Mouse (Mus musculus) hindbrain, embryonic 10.5 days (tissue): ENCODE data around the gene Myh6. TPM values are rescaled to one million over a fixed set of nuclear protein-coding genes. Genes with fewer than 3 reads are reported as not detected.

Experiments
- DNase-seq: peaks from one replicate; pipeline ENCODE4 v3.0.0-alpha.2; 2017; ENCODE audit warnings: low spot score
- H3K27ac ChIP-seq: fragments of 300-500 bp; sonication (generic); 2 replicates; pipeline ENCODE4 v1.5.1; 2016; ENCODE audit warnings: mild to moderate bottlenecking, moderate library complexity
- H3K27me3 ChIP-seq: fragments of 300-500 bp; sonication (generic); 2 replicates; pipeline ENCODE4 v1.6.1; 2016; ENCODE audit warnings: mild to moderate bottlenecking; ENCODE audit not compliant: poor library complexity, insufficient read depth, severe bottlenecking
- H3K36me3 ChIP-seq: fragments of 300-500 bp; sonication (generic); 2 replicates; pipeline ENCODE4 v1.6.1; 2016; ENCODE audit warnings: mild to moderate bottlenecking, moderate library complexity
- H3K4me1 ChIP-seq: fragments of 300-500 bp; sonication (generic); replicated peaks from 2 replicates; pipeline ENCODE4 v1.6.1; 2016; ENCODE audit warnings: mild to moderate bottlenecking
- H3K4me3 ChIP-seq: fragments of 300-500 bp; sonication (generic); 2 replicates; pipeline ENCODE4 v1.5.1; 2016; ENCODE audit warnings: mild to moderate bottlenecking, moderate library complexity
- H3K9me3 ChIP-seq: fragments of 300-500 bp; sonication (generic); 2 replicates; pipeline ENCODE4 v1.6.1; 2016; ENCODE audit warnings: mild to moderate bottlenecking, moderate library complexity
- WGBS: fragments of 180-500 bp; shearing (Covaris S2); methylation state at CpG from one replicate; pipeline ENCODE4 v1.1.7; 2016; 5-methylcytosine and 5-hydroxymethylcytosine counted together
- microRNA counts: library from miRNA; unstranded; fragments of <30 nt; microRNA quantifications from one replicate; lab custom pipeline; 2017
- polyA plus RNA-seq: library from polyadenylated mRNA; unstranded; fragments of >200 nt; fragmentation: Nextera tagmentation; extraction: Ambion mirVana; gene quantifications from 2 replicates; pipeline ENCODE4 v1.2.1, GENCODE M21; 2016

The Myh6 gene
- polyA plus RNA-seq, 1 experiment from 2014 or later: 0.63 TPM

- WGBS: 0% methylated on average over 28 of the region's 28 CpGs
- Histone ChIP-seq H3K4me1 (peaks cover 46% of the 10 kb centered on the region), H3K27me3 (no peaks in the 10 kb centered on the region), H3K9me3 (no peaks in the 10 kb centered on the region), H3K27ac (peak within 1 kb of the TSS; percentile 96), H3K4me3 (peak within 1 kb of the TSS; percentile 98), H3K36me3 (peaks cover 56% of the 10 kb centered on the region)
- peak; percentile 84 for DNase-seq
These were observed 53.8 kb downstream of the Myh6 start, which contains the start of gene Slc22a17 for GRCm38 (mm10) chr14:54912886-54913285. Gene Slc22a17 (minus strand): TSS chr14:54913132.

GRCm38 (mm10) chr14:54912109-54912850 is 54.4 kb downstream of the Myh6 start:
- H3K27me3 ChIP-seq: no peaks in the 10 kb centered on the region
- WGBS: 3% methylated on average over 69 of the region's 69 CpGs
- peak overlapping the region; percentile 98 for H3K4me3 ChIP-seq
- peaks cover 52% of the 10 kb centered on the region for H3K4me1 ChIP-seq
- peak; percentile 39 for DNase-seq
- H3K27ac ChIP-seq: peak overlapping the region; percentile 96
- peaks cover 56% of the 10 kb centered on the region for H3K36me3 ChIP-seq
- no peaks in the 10 kb centered on the region for H3K9me3 ChIP-seq

- 82% methylated on average over 7 of the region's 7 CpGs for WGBS
- peaks cover 65% of the 10 kb centered on the region for H3K36me3 ChIP-seq
These were observed 58.0 kb downstream of the Myh6 start for GRCm38 (mm10) chr14:54908682-54909081.

GRCm38 (mm10) chr14:54903641-54904040 is 63.1 kb downstream of the Myh6 start:
- no peak for DNase-seq
- Histone ChIP-seq H3K27me3 (no peaks in the 10 kb centered on the region), H3K4me3 (no peak overlapping the region), H3K4me1 (peaks cover 19% of the 10 kb centered on the region), H3K27ac (no peak overlapping the region), H3K36me3 (peaks cover 52% of the 10 kb centered on the region), H3K9me3 (no peaks in the 10 kb centered on the region)
- 90% methylated on average over 4 of the region's 4 CpGs for WGBS

More at GRCm38 (mm10) chr14:54908682-54909081, 58.0 kb downstream of the Myh6 start:
- H3K27me3 ChIP-seq: no peaks in the 10 kb centered on the region
- no peaks in the 10 kb centered on the region for H3K9me3 ChIP-seq
- H3K27ac ChIP-seq: no peak overlapping the region
- peaks cover 55% of the 10 kb centered on the region for H3K4me1 ChIP-seq
- H3K4me3 ChIP-seq: no peak overlapping the region
- DNase-seq: no peak

- DNase-seq: peak; percentile 65
- Histone ChIP-seq H3K36me3 (peaks cover 55% of the 10 kb centered on the region), H3K4me3 (no peak overlapping the region), H3K27ac (no peak overlapping the region), H3K4me1 (peaks cover 11% of the 10 kb centered on the region), H3K9me3 (no peaks in the 10 kb centered on the region), H3K27me3 (no peaks in the 10 kb centered on the region)
- WGBS: 0% methylated on average over 3 of the region's 3 CpGs
These were observed 66.3 kb downstream of the Myh6 start for GRCm38 (mm10) chr14:54900383-54900782.

- no peak overlapping the region for H3K27ac ChIP-seq
- 75% methylated on average over 2 of the region's 2 CpGs for WGBS
- no peak for DNase-seq
These were observed 69.3 kb downstream of the Myh6 start for GRCm38 (mm10) chr14:54897445-54897844.

GRCm38 (mm10) chr14:54894296-54895151 is 72.2 kb downstream of the Myh6 start:
- Histone ChIP-seq H3K4me1 (peaks cover 17% of the 10 kb centered on the region), H3K27me3 (no peaks in the 10 kb centered on the region), H3K36me3 (peaks cover 39% of the 10 kb centered on the region), H3K9me3 (no peaks in the 10 kb centered on the region), H3K27ac (peak overlapping the region; percentile 100), H3K4me3 (peak overlapping the region; percentile 95)
- DNase-seq: peak; percentile 65
- WGBS: under 1% methylated on average over 54 of the region's 54 CpGs

More at GRCm38 (mm10) chr14:54897445-54897844, 69.3 kb downstream of the Myh6 start:
- H3K4me1 ChIP-seq: peaks cover 17% of the 10 kb centered on the region
- no peak overlapping the region for H3K4me3 ChIP-seq
- H3K36me3 ChIP-seq: peaks cover 39% of the 10 kb centered on the region
- H3K27me3 ChIP-seq: no peaks in the 10 kb centered on the region
- no peaks in the 10 kb centered on the region for H3K9me3 ChIP-seq

- peaks cover 17% of the 10 kb centered on the region for H3K4me1 ChIP-seq
- peak overlapping the region; percentile 95 for H3K4me3 ChIP-seq
- WGBS: under 1% methylated on average over 38 of the region's 38 CpGs
- DNase-seq: peak; percentile 97
- no peaks in the 10 kb centered on the region for H3K9me3 ChIP-seq
- peak overlapping the region; percentile 100 for H3K27ac ChIP-seq
- H3K36me3 ChIP-seq: peaks cover 35% of the 10 kb centered on the region
- no peaks in the 10 kb centered on the region for H3K27me3 ChIP-seq
These were observed 73.0 kb downstream of the Myh6 start for GRCm38 (mm10) chr14:54893651-54894181.

- Histone ChIP-seq H3K27me3 (no peaks in the 10 kb centered on the region), H3K4me3 (peak within 1 kb of the TSS; percentile 95), H3K4me1 (peaks cover 15% of the 10 kb centered on the region), H3K9me3 (no peaks in the 10 kb centered on the region), H3K36me3 (peaks cover 22% of the 10 kb centered on the region), H3K27ac (peak within 1 kb of the TSS; percentile 100)
- 92% methylated on average over 3 of the region's 3 CpGs for WGBS
- no peak for DNase-seq
These were observed 74.5 kb downstream of the Myh6 start, which contains the start of gene Pabpn1 for GRCm38 (mm10) chr14:54892200-54892599. Gene Pabpn1 (plus strand): TSS chr14:54892500.

MicroRNAs within 50 kb of the gene (microRNA counts, 519-probe panel; counts per million panel counts)
- microRNA mmu-miR-208a (lab: Ali Mortazavi, UCI): 1,255 counts per million, percentile 77 among the panel's probes with 10 or more counts
- microRNA mmu-miR-208b (lab: Ali Mortazavi, UCI): 1,255 counts per million, percentile 77 among the panel's probes with 10 or more counts

Other genes with a start within 250 kb of the Myh6 start
- 1.8 and 3.5 TPM in 2 replicates for gene Slc7a8, start 185.0 kb downstream of the Myh6 start, polyA plus RNA-seq
- gene Rnf212b, start 152.8 kb downstream of the Myh6 start, polyA plus RNA-seq: not detected in 2 replicates
- gene Homez, start 96.0 kb downstream of the Myh6 start, polyA plus RNA-seq: 19.7 and 22.7 TPM in 2 replicates
- 0.38 and 0.44 TPM in 2 replicates for gene Ppp1r3e, start 89.4 kb downstream of the Myh6 start, polyA plus RNA-seq
- gene Bcl2l2, start 83.5 kb downstream of the Myh6 start, polyA plus RNA-seq: 2.2 and 3.0 TPM in 2 replicates
- gene Gm20521, start 83.5 kb downstream of the Myh6 start, polyA plus RNA-seq: 0.29 TPM in 1 of 2 replicates, not detected in the other
- gene Pabpn1, start 74.4 kb downstream of the Myh6 start, polyA plus RNA-seq: 160 TPM in 2 replicates
- gene Slc22a17, start 53.8 kb downstream of the Myh6 start, polyA plus RNA-seq: 45.2 and 62.5 TPM in 2 replicates
- 36.5 and 40.0 TPM in 2 replicates for gene Efs, start 40.8 kb downstream of the Myh6 start, polyA plus RNA-seq
- gene Il25, start 34.2 kb downstream of the Myh6 start, polyA plus RNA-seq: 0.24 TPM in 1 of 2 replicates, not detected in the other
- gene Cmtm5, start 30.7 kb downstream of the Myh6 start, polyA plus RNA-seq: 0.78 and 2.9 TPM in 2 replicates
- gene Gm17428, start 10.0 kb upstream of the Myh6 start, polyA plus RNA-seq: not detected in 2 replicates
- 0.16 and 4.6 TPM in 2 replicates for gene Myh7, start 27.7 kb upstream of the Myh6 start, polyA plus RNA-seq
- 73.5 and 85.9 TPM in 2 replicates for gene Ngdn, start 48.5 kb upstream of the Myh6 start, polyA plus RNA-seq
- 8.8 and 17.7 TPM in 2 replicates for gene Zfhx2, start 125.4 kb upstream of the Myh6 start, polyA plus RNA-seq
- gene Thtpa, start 127.9 kb upstream of the Myh6 start, polyA plus RNA-seq: 24.4 and 26.1 TPM in 2 replicates
- gene Ap1g2, start 139.7 kb upstream of the Myh6 start, polyA plus RNA-seq: 14.5 and 16.3 TPM in 2 replicates
- 0.75 and 1.7 TPM in 2 replicates for gene Jph4, start 150.0 kb upstream of the Myh6 start, polyA plus RNA-seq